Mouse (Mus musculus): ENCODE results near the gene Ccdc24. TPM values are rescaled to one million over a fixed set of nuclear protein-coding genes. Genes with fewer than 3 reads are reported as not detected.
A peak's percentile ranks its signal among the peaks of the same experiment; 100 is the strongest.

Gene Ccdc24
- polyA plus RNA-seq, 1 experiment: 0.07 TPM

GRCm38 (mm10) chr4:117831920-117832691 lies 40.3 kb downstream of the Ccdc24 start:
- Histone ChIP-seq H3K4me3 (replicated peaks) (peak overlapping the region; percentile 61), H3K4me1 (ENCODE audit: control insufficient read depth) (peaks cover 77% of the 10 kb centered on the region), H3K36me3 (ENCODE audit: control insufficient read depth) (peaks cover 31% of the 10 kb centered on the region), H3K27me3 (ENCODE audit: control insufficient read depth) (peaks cover 21% of the 10 kb centered on the region), H3K9me3 (ENCODE audit: control insufficient read depth, low read length) (no peaks in the 10 kb centered on the region)
- TF ChIP-seq TAL1 (IDR thresholded peaks at IDR 0.05; ENCODE audit: low read length) (no peak; the same call in 2 of the 3 replicates), GATA1 (IDR thresholded peaks at IDR 0.05; ENCODE audit: low read length) (peak; percentile 91)

- H3K9me3 ChIP-seq (ENCODE audit: control insufficient read depth, low read length): no peaks in the 10 kb centered on the region
- peak overlapping the region; percentile 61 for H3K4me3 ChIP-seq (replicated peaks)
- TF ChIP-seq TAL1 (IDR thresholded peaks at IDR 0.05; ENCODE audit: low read length): no peak
- no peak for TF ChIP-seq GATA1 (IDR thresholded peaks at IDR 0.05; ENCODE audit: low read length)
- H3K4me1 ChIP-seq (ENCODE audit: control insufficient read depth): peaks cover 72% of the 10 kb centered on the region
- peaks cover 27% of the 10 kb centered on the region for H3K27me3 ChIP-seq (ENCODE audit: control insufficient read depth)
- H3K36me3 ChIP-seq (ENCODE audit: control insufficient read depth): peaks cover 25% of the 10 kb centered on the region
These were observed 40.9 kb downstream of the Ccdc24 start for GRCm38 (mm10) chr4:117831499-117831898.

- peaks cover 19% of the 10 kb centered on the region for H3K36me3 ChIP-seq (ENCODE audit: control insufficient read depth)
- peaks cover 34% of the 10 kb centered on the region for H3K27me3 ChIP-seq (ENCODE audit: control insufficient read depth)
- H3K9me3 ChIP-seq (ENCODE audit: control insufficient read depth, low read length): no peaks in the 10 kb centered on the region
- TF ChIP-seq TAL1 (IDR thresholded peaks at IDR 0.05; ENCODE audit: low read length): no peak
- no peak for TF ChIP-seq GATA1 (IDR thresholded peaks at IDR 0.05; ENCODE audit: low read length)
- peaks cover 72% of the 10 kb centered on the region for H3K4me1 ChIP-seq (ENCODE audit: control insufficient read depth)
- peak overlapping the region; percentile 61 for H3K4me3 ChIP-seq (replicated peaks)
These were observed 41.6 kb downstream of the Ccdc24 start for GRCm38 (mm10) chr4:117830801-117831200.

GRCm38 (mm10) chr4:117830124-117830551 lies 42.2 kb downstream of the Ccdc24 start:
- peaks cover 72% of the 10 kb centered on the region for H3K4me1 ChIP-seq (ENCODE audit: control insufficient read depth)
- H3K27me3 ChIP-seq (ENCODE audit: control insufficient read depth): peaks cover 41% of the 10 kb centered on the region
- H3K36me3 ChIP-seq (ENCODE audit: control insufficient read depth): peaks cover 19% of the 10 kb centered on the region
- no peaks in the 10 kb centered on the region for H3K9me3 ChIP-seq (ENCODE audit: control insufficient read depth, low read length)
- H3K4me3 ChIP-seq (replicated peaks): peak overlapping the region; percentile 61
- TF ChIP-seq GATA1 (IDR thresholded peaks at IDR 0.05; ENCODE audit: low read length) (peak; percentile 100), TAL1 (IDR thresholded peaks at IDR 0.05; ENCODE audit: low read length) (peak; percentile 96)

- Histone ChIP-seq H3K9me3 (ENCODE audit: control insufficient read depth, low read length) (no peaks in the 10 kb centered on the region), H3K4me1 (ENCODE audit: control insufficient read depth) (peaks cover 67% of the 10 kb centered on the region), H3K27me3 (ENCODE audit: control insufficient read depth) (peaks cover 46% of the 10 kb centered on the region), H3K36me3 (ENCODE audit: control insufficient read depth) (peaks cover 16% of the 10 kb centered on the region), H3K4me3 (replicated peaks) (peak overlapping the region; percentile 61)
- TF ChIP-seq TAL1 (IDR thresholded peaks at IDR 0.05; ENCODE audit: low read length) (no peak), GATA1 (IDR thresholded peaks at IDR 0.05; ENCODE audit: low read length) (peak; percentile 14; the same call in 1 of the 2 replicates)
These were observed 42.9 kb downstream of the Ccdc24 start for GRCm38 (mm10) chr4:117829260-117830123.

GRCm38 (mm10) chr4:117828572-117829145 lies 43.7 kb downstream of the Ccdc24 start:
- no peak for TF ChIP-seq GATA1 (IDR thresholded peaks at IDR 0.05; ENCODE audit: low read length)
- no peak for TF ChIP-seq TAL1 (IDR thresholded peaks at IDR 0.05; ENCODE audit: low read length)
- Histone ChIP-seq H3K4me3 (replicated peaks) (no peak overlapping the region), H3K4me1 (ENCODE audit: control insufficient read depth) (peaks cover 59% of the 10 kb centered on the region), H3K9me3 (ENCODE audit: control insufficient read depth, low read length) (no peaks in the 10 kb centered on the region), H3K27me3 (ENCODE audit: control insufficient read depth) (peaks cover 55% of the 10 kb centered on the region), H3K36me3 (ENCODE audit: control insufficient read depth) (peaks cover 13% of the 10 kb centered on the region)

- Histone ChIP-seq H3K9me3 (ENCODE audit: control insufficient read depth, low read length) (peaks cover 16% of the 10 kb centered on the region), H3K27me3 (ENCODE audit: control insufficient read depth) (peaks cover 30% of the 10 kb centered on the region), H3K4me3 (replicated peaks) (no peak overlapping the region), H3K4me1 (ENCODE audit: control insufficient read depth) (peaks cover 6% of the 10 kb centered on the region), H3K36me3 (ENCODE audit: control insufficient read depth) (no peaks in the 10 kb centered on the region)
- TF ChIP-seq TAL1 (IDR thresholded peaks at IDR 0.05; ENCODE audit: low read length): no peak
- no peak for TF ChIP-seq GATA1 (IDR thresholded peaks at IDR 0.05; ENCODE audit: low read length)
These were observed 54.3 kb downstream of the Ccdc24 start for GRCm38 (mm10) chr4:117818032-117818431.

- H3K36me3 ChIP-seq (ENCODE audit: control insufficient read depth): no peaks in the 10 kb centered on the region
- peaks cover 24% of the 10 kb centered on the region for H3K27me3 ChIP-seq (ENCODE audit: control insufficient read depth)
- peaks cover 6% of the 10 kb centered on the region for H3K4me1 ChIP-seq (ENCODE audit: control insufficient read depth)
- no peak overlapping the region for H3K4me3 ChIP-seq (replicated peaks)
- TF ChIP-seq GATA1 (IDR thresholded peaks at IDR 0.05; ENCODE audit: low read length): no peak
- TF ChIP-seq TAL1 (IDR thresholded peaks at IDR 0.05; ENCODE audit: low read length): no peak
- peaks cover 16% of the 10 kb centered on the region for H3K9me3 ChIP-seq (ENCODE audit: control insufficient read depth, low read length)
These were observed 55.6 kb downstream of the Ccdc24 start for GRCm38 (mm10) chr4:117816776-117817175.

Other genes with a start within 250 kb of the Ccdc24 start
- gene Dmap1, start 190.3 kb downstream of the Ccdc24 start, polyA plus RNA-seq (2012): 1.7 and 2.1 TPM in 2 replicates
- gene Gm12845, start 148.1 kb downstream of the Ccdc24 start, polyA plus RNA-seq (2012): not detected in 2 replicates
- gene Klf17, start 106.9 kb downstream of the Ccdc24 start, polyA plus RNA-seq (2012): not detected in 2 replicates
- gene Slc6a9, start 38.1 kb downstream of the Ccdc24 start, polyA plus RNA-seq (2012): 82.3 and 94.8 TPM in 2 replicates
- gene B4galt2, start 10.9 kb upstream of the Ccdc24 start, polyA plus RNA-seq (2012): 0.23 and 0.25 TPM in 2 replicates
- gene Atp6v0b, start 14.8 kb upstream of the Ccdc24 start, polyA plus RNA-seq (2012): 37.5 and 76.2 TPM in 2 replicates
- 0.31 and 0.65 TPM in 2 replicates for gene Dph2, start 19.5 kb upstream of the Ccdc24 start, polyA plus RNA-seq (2012)
- gene Ipo13, start 42.4 kb upstream of the Ccdc24 start, polyA plus RNA-seq (2012): 3.5 and 3.8 TPM in 2 replicates
- gene Artn, start 57.2 kb upstream of the Ccdc24 start, polyA plus RNA-seq (2012): 4.5 and 4.9 TPM in 2 replicates

Data from erythroblast, embryonic 14.5 days (primary cell).